Mouse (Mus musculus) right cerebral cortex, postnatal 10 days (tissue): ENCODE measurements around the gene Bhlhe41.

ENCODE experiments used
- DNase-seq, 2 experiments: peaks; one replicate each; pipeline ENCODE4 v3.0.0; 2021; ENCODE audit warnings: low spot score in 2 of 2

Gene Bhlhe41

DNA sequence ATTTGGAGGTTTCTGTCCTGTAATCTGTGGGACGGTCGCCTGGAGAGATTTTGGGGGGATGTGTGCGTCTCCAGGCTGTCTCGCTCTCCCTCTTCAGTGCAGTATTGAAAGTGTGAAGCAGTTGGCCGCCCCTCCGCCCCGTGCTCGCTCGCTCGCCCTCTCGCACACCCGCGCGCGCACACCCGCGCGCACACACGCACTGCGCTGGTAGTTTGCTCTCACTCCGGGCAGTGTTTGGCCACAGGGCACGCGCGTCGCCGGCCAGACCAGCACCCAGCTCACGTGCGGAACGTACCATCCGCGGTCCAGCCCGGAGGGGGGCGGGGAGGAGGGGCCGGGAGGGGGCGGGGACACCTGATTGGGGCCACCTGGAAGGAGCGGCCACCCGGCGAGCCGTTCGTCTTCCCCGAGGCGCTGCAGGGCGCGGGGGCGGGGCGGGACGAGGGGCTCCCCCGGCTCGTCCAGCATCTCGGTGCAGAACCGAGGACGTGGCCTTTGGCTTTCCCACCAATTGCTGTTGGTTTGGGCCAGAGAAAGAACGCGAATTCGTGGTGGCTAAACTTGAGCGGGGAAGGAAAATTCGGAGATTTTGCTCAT lies at the start of gene Bhlhe41:
Bhlhe41 (minus strand) TSS at position 270 of the 597 bp plus-strand sequence.
- peak; percentile 87 to 88 for DNase-seq

DNA sequence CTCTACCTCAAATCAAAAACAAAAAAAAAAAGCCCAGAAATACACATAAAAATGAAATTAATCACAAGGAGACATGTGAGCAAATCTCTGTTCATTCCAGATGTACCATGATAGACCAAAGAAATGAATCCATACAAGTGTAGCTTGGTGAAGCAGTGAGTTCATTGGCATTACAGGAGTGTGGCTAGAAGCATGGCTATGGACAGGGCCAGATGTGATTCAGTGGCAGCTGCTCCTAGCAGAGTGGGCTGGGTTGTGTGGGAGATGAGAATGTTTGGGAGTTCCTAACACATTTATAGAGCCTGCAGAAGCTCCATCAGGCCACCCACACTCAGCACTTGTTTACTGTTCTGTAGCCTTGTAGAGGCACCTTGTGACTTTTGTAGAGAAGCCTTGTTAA lies 46.9 kb upstream of the Bhlhe41 start:
- no peak for DNase-seq

DNA sequence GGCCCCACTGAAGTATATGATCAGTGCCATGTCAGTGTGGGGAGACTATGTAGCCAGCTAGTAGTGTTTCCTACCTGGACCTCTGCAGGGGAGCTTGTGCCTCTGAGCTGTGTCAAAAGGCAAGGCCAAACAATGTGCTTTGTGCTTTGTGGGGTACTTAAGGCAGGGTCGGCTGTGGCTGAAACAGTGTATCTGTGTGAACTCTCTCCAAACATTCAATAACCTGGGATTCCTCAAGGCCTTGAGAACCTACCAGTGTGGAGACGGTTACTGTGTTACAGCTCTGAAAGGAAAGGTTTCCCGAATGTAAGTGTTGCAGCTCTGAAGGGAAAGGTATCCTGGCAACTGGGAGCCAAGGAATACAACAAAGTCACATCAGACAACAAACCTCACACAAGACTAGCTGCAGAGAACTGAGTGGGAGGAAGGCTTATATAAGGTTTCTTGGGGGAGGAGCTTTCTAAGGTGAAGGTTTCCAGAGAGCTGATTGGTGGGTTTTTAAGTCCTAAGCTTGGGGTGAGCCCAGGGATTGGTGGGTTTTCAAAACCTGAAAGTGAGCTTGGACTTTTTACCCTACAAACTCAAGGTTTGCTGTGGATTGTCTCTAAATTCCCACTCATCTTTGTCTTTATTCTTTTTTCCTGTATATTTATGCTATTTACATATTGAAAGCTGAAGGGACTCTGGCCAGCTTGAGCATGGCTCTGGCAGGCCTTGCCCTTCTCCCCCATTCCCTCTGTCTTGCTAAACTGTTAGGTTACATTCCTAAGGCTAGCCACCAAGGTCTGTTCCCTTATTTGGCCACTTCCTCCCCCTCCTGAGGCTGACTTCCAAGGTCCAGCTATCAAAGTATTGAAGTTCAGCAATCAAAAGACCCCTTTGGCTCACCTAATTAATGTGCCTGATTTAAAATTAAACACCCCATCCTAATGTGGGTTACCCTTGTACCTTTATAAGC lies 45.4 kb upstream of the Bhlhe41 start:
- DNase-seq = no peak

DNA sequence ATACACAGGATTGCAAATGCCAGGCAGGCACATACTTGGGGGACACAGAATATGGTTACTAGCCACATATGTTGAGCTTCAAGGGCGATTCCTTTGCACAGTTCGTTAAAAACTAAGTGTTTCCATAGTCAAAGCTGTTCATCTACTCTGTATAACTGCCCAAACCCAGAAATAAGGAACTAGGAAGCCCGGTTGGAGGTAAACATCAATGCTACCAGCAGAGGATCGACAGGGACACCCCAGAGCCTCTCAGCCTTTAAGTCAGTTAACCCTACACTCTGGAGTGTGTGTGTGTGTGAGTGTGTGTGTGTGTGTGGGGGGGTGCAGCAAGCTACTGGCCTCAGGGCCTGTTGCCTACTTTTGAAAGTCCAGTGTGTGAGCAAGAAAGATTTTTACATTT lies 44.6 kb upstream of the Bhlhe41 start:
- DNase-seq = no peak

DNA sequence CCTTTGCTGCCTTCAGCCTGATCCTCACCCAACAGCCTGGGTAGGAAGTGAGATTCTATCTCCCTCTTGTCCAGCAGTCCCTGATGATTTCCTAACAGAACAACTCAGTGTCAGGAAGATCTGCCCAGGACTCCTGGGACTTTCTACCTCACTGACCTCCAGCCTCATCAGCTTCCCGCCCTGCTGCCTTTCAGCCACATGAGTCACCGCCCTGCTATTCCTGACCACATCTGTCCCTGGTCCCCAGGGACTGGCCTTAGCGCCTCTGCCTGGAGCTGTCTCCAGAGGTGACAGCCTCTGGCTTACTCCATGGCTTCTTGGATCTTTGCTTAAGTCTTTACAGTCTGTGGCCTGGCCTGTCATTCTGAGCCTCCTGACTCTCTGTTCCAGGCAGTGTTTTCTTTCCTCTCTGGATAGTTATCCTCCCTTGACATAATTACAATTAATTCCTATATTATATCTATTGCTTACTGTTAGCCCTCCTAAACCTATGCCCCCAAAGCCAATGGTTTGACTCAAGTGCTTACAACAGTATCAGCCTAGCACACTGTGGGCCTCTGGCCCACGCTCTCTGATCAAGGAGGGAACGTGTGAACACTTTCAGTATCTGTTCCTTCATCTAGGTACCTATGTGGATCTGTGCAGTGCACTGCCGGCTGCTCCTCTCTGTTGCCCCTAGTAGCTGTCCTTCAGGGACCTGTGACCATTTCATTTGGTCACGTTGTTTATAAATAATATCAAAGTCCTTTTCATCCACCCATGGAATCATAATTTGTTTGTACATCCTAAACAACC lies 40.9 kb upstream of the Bhlhe41 start:
- DNase-seq = no peak

DNA sequence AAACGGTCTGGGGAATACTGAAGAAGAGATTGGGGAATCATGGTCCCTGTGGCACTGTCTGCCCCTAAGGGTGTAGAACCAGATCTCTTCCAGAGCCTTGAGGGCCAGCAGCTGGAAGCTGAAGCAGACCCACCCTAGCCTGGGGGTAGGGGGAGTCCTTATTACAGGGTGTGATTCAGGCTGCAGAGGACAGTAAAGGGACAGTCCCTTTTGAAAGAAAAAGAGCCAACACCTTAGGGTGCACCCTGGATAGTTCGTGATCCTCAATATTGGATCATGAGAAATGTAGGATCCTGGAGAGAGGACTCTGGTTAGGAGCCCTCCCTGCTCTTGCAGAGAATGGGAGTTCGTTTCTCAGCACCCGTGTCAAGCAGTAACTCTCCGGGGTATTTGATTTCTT lies 39.3 kb upstream of the Bhlhe41 start:
- no peak for DNase-seq

DNA sequence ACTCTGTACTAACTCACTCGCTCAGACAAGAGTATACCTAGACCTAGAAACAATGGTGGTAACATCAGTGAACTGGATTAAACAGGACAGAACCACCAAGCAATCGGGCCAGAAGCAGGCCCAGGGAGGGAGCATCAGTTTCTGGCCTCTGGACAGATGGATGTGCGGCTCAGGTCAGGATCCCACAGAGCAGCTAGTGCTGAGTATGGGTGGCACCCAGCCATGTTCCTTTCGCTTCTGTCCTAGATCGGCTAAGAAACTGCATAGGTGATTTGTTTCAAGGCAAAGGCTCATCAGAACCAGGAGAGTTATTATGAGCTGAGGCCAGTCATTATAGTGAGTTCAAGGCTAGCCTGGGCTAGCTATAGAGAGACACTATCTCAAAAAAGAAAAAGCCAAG lies 38.8 kb upstream of the Bhlhe41 start:
- DNase-seq = no peak

DNA sequence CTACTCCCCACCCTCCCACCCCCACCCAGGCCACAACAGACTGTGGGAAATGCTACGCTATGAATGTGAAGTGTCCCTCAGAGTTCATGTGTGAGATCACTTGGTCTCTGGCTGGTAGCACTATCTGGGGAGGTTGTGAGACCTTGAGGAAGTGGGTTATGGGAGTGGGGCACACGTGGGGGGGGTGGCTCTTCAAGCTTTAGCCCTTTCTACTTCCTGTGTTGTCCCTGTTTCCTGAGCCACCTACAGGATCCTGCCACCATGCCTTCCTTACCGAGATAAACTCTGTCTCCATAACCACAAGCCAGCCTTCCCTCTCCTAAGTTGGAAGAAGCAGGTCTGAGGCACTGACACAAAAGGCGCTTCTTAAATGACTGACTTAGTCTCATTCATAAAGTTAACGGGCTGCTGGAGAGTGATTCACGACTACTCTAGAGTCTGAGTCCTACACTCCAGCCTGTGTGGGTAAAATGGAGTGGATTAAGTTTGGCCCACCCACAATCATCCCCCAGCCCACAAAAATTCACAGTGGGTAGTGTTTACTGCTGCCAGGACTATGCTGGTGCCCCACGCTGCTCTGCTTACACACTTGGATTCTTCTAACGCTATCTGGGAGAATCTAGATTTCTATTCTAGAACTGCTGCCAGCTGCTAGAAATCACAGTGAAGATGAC lies 29.4 kb upstream of the Bhlhe41 start:
- DNase-seq = no peak

DNA sequence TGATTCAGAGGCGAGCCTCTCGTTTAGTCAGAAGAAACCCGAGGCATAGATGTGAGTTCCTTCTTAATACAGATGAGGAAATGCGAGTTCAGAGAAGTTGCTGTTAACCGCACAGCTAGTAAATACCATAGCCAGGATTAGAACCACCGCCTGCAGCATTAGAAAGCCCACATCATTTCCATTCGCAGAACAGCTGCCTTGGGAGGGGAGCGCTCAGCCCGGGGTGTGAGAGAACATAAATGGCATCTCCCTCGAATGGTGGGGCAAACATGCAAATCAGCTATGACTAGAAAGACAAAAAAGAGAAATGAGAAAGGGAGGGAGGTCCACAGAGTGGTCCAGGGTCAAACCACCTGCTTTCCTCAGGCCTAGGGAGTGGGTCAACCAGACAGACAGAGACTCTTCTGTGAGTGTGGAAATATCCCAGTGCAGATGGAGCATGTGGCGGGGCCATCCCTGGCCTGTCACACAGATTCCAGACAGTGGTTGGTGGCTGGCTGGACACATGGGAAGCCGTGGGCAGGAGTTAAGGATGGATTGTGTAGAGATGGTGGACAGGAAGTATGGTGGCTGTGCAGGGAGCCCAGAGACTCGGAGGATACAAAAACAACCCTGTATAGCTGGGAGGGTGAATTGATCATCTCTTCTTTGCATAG lies 28.1 kb upstream of the Bhlhe41 start:
- no peak for DNase-seq

DNA sequence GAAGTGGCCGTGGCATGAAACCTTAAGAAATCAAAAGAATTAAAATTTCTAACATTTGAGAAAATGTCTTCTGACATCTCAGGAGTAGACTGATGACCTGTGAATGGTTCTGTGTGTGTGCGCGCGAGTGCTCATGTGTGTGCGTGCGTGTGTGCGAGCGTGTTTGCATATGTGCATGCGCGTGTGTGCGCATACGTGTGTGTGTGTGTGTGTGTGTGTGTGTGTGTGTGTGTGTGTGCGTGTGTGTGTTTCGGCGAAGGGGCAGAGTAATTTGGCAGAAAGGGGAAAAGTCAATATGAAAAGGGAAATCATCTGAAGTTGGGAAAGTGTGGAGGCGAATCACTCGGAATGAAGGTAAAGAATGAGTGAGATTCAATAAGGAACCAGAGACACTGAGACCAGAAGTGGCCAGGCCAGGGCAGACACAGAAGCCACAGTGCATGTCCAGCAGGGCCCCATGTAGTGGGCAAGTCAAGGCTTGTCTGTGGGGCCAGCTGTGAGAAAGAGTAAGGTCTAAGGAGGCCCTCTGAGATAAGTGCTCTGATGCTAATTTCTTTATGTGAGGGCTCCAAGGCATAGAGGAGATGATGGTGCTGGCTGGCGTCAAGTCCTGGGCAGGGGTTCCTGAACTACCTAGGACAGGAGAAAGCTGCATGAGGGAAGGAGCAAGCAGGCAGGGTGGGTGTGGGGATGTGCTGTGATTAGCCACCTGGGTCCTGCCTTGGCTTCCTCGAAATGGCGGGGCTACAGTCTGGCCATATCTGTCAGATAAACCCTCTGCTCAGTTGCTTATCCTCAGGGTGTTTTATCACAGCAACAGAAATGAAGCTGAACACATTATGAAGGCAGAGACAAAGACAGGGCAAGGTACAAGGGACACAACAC lies 27.3 kb upstream of the Bhlhe41 start:
- DNase-seq = no peak

DNA sequence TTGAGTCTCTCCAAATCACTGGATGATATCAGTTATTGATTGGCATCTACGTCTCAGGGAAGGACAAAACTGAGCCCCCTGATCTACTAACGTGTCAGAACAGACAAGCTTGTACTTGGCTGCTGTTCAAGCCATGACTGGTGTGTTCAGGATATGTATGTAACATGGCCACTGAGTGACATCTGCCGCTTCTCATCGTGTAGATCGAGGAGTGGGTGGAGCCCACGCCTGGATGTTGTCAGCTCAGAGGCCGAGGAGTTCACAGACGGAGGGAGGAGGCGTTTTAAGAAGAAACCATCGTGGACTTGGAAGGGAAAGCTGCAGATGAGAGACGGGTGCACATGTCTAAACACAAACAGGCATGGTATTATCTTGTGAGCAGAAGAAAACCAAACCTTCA lies 26.6 kb upstream of the Bhlhe41 start:
- no peak for DNase-seq

DNA sequence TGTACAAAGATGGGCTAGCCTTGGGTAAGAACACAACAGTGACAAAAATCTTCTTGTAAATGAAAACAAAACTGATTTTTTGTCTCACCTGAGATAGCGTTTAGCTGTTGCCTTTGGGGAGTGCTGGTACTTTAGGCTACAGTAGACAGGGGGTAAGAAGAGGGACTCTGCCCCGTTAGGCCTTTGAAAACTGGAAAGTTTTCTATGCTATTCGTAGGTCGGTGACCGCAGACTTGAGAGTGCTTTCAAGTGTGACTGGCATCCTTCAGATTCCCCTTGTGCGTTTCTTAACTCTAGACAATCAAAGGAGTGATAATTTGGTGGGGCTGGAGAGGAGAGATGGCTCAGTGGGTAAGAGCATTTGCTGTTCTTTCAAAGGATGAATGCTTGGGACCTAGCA lies 22.4 kb upstream of the Bhlhe41 start:
- no peak for DNase-seq

DNA sequence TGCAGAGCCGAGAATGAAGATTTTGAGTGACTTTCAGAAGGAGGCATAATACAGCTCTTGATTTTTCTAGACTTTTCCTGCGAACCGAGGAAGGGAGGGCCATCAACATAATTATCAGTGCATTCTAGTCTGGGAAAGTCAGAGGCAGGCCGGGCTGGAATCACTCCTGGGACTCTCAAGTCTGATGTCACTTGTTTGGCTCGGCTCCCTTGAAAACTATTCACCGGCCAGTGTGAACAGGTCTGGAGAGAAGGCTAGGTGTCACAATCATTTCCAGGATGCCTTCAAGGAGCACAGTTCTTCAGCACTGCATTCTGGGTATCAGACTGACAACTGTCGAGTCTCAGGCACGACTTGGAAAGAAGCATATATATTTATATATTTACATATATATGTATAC lies 20.9 kb upstream of the Bhlhe41 start:
- no peak for DNase-seq

DNA sequence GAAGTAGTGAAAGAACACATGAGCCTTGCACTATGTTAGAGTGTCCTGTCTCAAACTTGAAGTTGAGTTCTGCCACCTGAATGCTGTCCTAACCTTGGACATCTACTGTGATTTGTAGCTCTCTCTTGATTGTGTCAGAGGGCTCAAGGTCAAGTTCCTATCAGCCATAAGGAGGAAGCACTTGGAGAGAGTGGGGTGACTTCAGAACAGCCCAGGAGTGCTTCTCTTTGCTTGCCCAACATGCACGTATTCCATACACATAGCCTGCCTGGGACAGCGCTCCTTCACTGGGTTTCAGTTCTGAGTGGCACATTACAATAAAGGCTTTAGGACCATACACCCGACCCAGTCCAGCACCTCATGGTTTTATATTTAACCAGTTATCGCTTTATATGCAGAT lies 19.7 kb upstream of the Bhlhe41 start:
- no peak for DNase-seq

DNA sequence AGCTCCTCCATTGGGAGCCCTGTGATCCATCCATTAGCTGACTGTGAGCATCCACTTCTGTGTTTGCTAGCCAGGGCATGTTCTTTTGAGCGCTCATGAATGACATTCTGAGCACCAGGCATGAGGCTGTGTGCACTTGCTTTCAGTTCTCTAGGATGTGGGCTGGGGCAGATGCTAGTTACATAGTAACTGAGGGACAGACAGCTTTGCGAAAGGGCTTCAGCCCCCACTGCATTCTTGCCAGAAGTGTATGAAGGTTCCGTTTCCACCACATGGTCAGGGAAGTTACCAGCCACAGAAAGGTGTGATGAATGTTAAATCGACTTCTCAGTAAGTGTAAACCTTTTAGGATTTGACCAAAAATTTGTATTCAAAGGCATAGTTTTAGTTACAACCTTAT lies 18.3 kb upstream of the Bhlhe41 start:
- DNase-seq = no peak

DNA sequence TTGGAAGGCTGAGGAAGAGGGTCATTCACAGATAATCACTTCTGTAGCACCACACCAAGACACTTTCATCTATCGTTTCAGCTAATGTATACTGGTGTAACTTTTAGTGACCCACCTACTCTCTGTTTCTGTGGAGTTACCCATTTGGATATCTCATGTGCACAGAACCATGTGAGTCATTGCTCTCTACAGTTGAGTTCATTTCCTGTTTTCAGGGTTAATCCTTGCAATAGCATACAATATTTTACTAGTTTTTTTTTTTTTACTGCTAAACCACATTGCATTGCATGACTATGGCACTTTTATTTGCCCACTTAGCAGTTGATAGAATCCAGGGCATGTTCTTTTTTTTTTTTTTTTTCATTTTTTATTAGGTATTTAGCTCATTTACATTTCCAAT lies 17.7 kb upstream of the Bhlhe41 start:
- no peak for DNase-seq

DNA sequence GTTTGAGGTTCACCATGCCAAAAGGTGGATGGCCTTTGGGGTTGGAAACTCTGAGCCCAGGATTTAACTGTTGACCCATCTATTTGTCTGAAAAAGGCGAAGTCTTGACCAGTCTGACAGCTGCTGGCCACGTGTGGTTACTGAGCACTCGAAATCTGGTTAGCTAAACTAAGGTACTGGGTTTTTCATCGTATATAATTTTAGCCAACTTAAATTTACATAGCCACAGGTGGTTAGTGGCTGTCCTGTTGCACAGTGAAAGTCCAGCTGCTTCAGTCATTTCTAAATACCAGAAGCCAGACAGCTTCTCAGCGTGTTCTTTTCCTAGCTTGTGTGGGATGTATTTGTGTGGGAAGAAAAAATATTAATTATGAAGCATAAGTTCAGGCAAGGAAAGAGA lies 15.3 kb upstream of the Bhlhe41 start:
- no peak for DNase-seq

DNA sequence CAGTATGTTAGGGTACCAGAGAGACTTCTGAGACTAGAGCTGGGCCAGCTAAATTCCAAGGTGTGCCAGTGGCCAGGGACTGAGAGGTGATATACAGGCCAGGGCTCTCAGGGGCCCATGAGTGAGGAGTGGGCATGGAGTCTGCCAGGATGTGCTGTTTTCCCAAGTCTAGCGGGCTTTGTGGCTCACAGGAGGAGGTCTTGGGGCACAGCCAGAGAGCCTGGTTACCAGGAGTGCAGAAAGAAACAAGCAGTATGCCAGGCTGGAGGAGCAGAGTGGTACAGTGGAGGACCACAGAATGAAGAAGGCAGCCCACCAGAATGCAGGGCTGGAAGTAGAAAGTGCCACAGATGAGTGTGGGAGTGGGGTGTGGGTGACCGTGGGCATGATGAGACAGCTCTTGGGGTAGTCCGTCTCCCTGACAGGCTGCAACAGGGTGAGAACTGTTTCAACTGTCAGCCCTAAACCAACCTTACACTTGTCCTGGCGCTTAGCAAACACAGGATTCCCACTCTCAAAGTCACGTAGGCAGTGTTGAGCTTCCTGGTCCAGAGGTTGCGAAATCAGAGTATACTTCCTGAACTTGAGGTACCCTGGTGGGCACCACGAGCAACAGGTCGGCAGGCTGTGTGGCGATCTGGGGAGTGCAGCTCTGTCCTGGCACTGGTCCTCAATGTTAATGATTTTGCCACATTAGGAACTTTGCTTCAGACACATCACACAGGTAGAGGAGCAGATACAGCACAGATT lies 11.8 kb upstream of the Bhlhe41 start:
- peak; percentile 71 to 73 for DNase-seq

DNA sequence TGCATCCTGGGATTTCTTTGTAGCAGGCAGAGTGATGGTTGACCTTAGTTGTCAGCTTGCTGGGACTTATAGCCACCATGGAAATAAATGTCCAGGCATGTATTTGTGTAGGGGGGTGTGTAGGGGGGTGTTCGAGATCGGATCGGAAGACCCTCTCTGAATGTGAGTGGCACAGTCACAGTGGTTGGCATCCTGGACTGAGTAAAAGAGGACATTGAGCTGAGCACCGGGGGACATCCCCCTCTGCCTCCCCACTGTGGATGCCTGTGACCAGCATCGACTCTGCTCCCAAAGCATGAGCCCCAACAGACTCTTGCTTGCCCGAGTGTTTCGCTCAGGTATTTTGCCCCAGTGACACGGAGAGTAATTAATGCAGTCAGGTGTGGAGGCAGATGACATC lies 8.0 kb upstream of the Bhlhe41 start:
- DNase-seq = no peak

DNA sequence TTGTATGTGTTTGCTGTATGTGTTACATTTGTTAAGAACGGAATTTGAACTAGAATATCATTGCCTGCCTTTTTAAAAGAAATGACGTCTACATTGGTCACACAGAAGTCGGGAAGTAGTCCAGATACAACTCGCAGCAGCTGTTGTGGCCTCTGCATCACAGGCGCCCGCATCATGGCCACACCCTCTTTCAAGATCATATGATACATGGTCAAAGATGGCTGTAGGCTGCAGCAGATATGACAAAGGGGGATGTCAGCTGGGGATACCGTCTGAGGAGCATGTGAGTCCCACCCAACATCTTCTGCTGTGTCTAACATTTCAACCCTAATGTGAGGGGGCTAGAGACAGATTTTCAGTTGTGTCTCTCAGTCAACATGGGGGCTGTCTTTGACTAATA lies 6.7 kb upstream of the Bhlhe41 start:
- DNase-seq = no peak
